Mouse (Mus musculus): ENCODE data around the gene App.

GRCm38 (mm10) chr16:84991011-84991410 lies 182.6 kb downstream of the App start:
- no peak for TF ChIP-seq CTCF (IDR thresholded peaks at IDR 0.05; ENCODE audit: borderline replicate concordance, control insufficient read depth, extremely low read depth, insufficient read depth, low read length, poor library complexity)
- TF ChIP-seq POLR2A (IDR thresholded peaks at IDR 0.05; ENCODE audit: control insufficient read depth, extremely low read depth, insufficient read depth, low read length, poor library complexity) = no peak

Data from thymus, adult 2 months (tissue).